Mouse (Mus musculus): Measurements from ENCODE around the gene Chpf.

Chpf gene

DNA sequence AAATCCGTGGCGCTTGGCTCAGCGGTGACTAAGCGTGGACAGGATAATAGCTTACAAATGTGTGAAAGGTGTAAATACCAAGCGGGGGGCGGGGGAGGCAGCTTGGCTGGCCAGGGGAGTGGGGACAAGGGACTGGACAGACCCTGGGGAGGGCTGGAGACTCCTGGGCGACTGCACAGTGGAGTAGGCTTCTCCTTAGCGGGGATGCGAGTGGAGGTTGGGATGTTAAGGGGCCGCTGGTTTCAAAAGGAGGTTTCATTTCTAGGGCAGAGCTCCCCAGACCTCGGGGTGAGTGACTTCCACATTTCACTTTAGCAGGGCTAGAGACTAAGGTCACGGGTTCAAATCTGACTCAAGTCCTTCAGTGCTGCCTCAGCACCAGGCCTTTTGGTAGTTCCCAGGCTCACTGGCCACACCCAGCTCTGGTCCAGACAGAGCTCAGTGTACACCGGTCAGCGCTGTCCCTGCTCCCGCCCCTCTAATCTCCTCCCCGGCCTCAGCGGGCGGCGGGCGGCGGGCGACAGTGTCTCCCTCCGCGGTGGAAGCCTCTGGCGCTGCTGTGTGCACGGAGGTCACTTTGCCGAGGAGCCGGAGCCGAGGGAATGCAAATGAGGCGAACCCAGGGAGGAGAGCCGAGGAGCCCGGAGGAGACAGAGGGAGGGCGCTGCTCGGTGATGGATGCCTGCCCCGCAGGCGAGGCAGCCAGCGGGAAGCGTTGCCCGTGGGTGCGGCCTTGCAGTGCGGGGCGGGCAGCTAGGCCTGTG, 20.9 kb downstream of the Chpf start:
- DNase-seq, result peak; percentile 24

DNA sequence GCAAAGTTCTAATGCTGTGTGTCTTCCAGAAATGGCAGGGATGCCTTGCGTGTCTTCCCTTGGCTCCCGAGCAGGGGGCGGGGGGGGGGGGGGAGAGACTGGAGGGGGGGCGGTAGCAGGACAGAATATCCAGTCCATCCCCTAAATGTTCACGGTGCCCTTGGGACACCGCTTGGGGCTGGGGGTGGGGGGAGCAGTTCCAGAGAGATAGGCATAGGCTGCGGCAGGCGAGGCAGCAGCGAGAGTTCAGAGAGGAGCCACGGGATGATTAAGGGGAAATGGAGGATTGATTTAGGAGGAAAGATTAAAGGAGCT, 21.4 kb downstream of the Chpf start:
- no peak for DNase-seq

DNA sequence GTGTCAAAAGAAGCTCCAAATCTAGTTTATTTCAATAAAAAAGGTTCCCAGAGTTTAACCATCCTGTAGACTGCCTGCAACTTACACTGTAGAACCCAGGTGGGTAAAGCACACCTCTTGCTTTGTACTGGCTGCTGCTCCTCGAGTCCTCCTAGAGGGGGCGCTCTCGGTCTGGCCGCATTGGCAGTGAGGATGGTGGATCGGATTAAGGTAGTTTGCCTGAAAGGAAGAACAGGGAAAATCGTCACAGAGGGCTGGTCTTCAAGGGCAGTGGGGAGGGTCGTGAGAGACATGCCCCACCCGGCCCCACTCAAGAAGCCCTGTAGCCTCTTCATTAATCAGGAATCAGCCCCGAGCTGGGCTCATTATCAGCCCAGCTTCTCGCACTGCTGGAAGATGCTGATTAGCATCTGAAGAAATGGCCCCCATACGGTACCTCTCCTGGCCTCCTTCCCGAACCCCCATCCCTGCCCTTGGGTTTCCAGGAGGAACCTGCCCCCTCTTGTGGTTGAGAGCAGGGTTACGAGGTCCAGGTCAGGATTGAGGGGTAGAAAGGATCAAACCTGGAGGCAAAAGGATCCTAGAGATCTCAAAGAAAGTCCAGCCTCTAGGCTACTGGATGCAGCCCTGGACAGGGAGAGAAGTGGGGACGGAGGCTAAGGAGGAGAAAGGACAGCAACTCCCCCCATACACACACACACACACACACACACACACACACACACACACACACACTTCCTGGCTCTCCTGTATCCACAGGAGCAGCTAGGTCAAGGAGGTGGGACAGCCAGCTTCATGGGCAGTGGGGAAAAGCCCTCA, 22.2 kb downstream of the Chpf start:
- no peak for DNase-seq

DNA sequence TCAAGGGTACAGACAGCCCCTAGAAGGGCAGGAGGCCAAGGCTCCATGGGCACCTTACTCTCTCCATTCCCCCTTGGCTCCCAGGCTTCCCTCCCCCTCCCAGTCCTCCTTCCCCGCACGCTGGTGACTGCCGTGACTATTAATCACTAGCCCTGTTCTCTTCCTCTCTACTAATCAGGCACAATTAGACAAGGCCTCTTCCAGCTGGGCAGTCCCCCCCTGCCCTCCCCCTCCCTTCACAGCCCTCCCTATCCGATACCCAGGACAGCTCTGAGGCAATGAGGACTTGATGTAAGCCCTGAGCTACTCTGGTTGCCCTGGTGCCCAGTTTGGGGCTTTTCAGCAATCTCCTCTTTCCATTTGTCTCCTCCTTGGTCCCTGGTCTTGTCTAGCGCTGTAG, 23.2 kb downstream of the Chpf start:
- DNase-seq, result no peak

DNA sequence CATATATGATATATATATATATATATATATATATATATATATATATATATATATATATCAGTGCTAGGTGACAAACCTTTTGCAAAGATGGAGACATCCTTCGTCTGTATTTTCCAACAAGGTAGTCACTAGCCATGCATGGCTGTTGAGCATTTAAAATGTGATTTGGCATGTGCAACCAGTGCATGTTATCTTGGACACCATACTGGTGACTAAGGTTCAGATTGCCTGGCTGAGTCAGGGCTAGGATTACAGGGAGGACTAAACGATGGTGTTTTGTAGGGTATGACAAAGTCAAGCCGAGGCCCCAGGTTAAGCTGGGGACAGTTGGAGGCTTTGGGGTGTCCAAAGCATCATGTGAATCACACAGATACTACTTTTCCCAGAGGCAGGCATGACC, 23.7 kb downstream of the Chpf start:
- DNase-seq, result no peak

DNA sequence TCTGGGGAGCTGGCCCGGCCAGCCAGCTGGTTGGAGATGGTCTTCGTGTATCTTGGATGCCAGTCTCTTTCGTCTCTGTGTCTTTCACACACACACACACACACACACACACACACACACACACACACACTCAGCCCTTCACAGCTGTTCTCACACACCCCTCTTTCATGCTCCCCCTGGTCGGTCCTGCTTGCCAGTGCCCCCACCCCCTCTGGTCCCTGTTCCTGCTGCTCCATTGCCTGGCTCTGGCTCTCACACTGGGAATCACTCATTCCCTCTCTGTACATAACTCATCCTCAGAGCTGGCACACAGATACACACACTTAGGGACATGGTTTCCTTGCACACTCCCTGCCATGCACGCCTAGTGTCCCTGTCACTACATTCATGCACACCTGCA, 27.2 kb downstream of the Chpf start:
- DNase-seq, result no peak

DNA sequence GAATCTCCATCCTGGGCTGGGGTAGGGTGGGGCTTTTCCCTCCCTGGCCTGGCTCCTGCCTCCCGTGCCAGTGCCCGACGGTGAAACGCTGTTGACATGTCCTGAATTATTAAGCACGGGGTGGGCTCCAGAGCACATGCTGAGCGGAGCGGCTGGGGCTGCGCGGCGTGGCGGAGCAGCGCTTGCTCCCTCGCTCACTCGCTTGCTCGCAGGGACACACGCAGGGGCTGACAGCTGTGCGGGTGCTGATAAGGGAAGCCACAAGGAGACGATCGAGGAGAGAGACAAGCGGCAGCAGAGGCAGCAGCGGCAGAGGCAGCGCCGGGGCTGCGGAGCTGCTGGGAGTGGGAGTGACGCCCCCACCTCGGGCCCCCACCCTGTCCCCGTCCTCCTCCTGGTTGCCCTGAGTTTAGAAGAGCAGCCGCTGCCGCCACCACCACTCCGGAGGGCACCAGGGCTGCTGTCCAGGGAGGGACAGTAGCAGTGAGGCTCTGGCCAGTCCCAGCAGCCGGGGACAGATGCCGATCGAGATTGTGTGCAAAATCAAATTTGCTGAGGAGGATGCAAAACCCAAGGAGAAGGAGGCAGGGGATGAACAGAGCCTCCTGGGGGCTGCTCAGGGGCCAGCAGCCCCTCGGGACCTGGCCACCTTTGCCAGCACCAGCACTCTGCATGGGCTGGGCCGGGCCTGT, 28.6 kb downstream of the Chpf start, which contains the start of gene Asic4:
Gene Asic4 (plus strand): TSS at position 123 of the 692 bp plus-strand sequence.
- DNase-seq, result no peak

DNA sequence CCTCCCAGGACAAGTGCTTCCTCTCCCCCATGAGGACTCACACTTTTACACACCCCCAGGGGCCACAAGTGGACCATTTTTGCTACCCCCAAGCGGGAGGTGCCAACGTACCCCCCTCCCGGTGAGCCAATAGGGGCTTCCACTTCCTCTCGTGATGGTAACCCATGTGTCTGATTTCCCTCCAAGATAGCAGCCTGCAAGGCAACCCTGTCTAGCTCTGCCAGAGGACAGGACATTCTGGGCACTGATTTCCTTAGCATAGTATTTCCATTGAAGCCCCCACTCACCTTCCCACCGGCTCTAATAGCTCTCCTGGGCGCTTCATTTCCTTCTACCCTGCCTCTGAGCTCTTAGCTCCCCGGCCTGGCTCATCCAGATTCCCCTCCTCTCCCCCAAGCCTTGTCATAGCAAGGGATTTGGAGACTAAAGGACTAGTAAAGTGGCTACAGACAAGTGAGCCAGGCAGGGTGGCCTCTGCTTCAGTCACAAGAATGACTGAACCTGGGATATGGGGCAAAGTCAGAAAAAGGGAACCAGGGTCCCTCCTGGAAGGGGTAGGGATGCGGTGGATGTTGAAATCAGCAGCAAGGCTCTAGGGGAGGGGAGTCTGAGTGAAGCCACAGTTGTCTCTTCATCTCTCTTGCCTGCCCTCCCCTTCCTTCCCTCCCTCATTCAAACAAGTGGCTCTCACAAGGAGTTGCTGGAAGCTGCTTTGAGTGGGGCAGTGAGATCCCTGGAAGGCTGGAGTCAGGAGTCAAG, 29.6 kb downstream of the Chpf start:
- DNase-seq, result no peak

DNA sequence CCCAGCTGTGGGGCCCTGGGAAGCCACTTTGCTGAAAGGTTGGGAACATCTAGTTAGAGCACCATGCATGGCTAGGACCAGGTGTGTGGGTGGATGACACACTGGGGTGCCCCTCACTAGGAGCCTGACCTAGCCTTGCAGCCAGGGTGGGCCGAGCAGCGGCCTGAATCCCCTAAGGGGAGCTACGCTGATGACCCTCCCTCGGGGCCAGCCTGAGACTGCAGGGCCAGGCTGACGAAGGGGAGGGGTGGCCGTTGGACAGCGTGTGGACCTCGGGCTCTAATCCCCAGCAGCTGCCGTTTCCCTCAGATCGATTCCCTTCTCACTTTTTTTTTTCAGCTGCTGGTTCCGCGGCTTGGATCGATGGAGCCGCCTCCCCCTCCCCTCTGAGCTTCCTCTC, 30.2 kb downstream of the Chpf start:
- no peak for DNase-seq

DNA sequence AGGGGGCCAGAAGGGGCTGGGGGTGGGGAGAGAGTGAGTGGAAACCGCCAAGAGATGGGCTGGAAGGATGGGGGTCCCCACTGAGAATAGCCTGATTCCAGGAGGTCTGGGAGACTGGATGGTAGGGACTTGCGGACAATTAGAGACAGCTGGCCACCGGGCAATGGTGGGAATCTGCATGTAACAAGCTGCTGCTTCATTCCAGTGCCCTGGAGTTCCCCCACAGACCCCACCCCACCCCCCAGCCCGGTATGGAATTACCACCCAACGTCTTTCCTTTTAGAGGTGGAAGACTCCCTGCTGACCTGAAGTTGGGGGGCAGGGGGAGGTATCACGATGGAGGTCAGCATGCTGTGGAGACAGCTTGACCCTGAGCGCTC, 31.1 kb downstream of the Chpf start:
- DNase-seq, result no peak

DNA sequence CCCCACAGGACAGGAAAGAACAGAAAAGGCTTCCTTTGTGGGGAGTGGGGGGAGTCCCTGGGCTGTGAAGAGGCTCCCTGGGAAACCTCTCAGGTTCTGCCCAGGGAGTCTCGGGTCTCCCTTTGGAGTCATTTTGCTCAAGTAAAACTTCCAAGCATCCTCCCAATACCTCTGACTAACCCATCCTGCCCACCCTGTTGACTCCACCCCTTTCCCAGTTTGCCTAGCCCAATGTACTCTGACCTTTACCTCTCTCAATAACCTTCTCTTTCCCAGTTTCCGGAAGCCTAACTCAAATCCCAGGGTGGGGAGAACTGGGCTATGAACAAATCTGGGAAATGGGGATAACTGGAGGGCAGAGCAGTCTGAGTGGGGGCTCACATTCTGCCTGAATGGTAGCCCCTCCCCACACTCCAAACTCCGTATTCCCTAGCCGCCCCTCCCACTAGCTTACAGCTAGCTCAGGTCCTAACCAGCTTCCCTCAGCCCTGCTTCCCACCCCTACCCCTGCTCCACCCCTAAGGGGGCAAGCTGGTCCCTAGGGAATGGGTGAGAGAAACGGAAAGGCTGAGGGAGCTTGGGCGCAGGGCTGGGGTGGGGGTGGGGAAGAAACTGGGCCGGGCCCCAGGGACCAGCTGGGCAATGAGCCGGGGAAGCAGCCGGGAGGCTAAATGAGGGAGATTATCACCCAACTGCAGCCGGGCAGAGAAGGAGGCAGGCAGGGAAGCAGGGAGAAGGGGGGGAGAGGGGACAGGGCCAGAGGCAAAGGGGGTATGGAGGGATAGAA, 31.6 kb downstream of the Chpf start:
- DNase-seq, result no peak

DNA sequence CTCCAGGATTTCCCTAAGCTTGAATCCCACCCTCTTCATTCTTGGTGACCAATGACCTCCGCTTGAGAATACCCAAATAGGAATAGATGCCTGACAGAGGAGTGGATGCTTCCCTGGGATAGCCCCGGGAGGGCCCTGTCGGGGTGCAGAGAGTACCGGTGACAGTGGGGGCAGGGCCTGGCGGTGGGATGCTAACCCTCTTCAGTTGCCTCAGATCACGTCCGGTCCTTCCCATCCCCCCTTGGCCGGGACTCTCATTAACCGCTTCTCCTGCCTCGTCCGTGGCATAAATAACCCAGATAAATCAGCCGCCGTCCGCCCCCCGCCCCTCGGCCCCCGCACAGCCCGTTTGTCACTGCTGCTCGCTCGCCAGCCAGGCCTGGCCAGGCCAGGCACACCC, 32.5 kb downstream of the Chpf start:
- DNase-seq, result no peak

DNA sequence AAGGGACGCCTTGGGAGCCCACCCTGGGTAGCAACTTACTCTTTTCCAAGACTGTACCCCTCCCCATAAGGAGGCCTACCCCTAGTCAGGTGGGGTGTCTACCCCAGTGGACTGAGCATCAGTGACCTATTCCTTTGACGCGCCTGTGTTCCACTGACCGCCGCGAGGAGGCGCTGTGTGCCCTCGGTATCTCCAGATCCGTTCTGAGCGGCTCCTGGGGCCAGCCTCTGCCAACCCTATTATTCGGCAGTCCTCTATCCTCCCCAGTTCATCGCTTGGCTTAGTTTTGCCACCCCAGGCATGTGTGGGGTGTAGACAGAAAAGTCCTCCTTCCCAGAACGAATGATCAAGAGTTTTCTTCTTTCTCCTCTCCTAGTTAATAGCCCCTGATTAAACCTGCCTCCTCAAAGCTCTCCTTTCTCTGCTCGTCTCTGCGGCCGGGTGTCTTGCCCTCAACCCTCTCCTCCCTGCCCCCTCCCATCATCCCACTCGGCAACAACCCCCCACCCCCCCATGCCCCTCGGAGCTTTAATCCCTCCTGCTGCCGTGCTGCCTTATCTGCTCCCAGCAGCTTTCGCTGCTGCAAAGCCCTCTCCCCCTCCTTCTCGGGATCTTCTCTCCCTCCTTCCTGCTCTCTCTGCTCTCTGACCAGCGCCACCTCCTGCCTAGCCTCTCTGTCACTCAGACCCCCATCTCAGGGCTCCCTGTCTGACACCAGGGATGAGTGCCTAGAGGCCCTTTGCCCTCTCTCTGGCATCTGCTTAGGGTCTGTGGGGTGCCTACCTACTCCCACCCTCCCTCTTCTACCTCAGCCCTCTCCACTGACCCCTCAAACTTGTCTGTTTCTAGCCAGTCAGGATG, 33.1 kb downstream of the Chpf start:
- DNase-seq, result peak; percentile 71

DNA sequence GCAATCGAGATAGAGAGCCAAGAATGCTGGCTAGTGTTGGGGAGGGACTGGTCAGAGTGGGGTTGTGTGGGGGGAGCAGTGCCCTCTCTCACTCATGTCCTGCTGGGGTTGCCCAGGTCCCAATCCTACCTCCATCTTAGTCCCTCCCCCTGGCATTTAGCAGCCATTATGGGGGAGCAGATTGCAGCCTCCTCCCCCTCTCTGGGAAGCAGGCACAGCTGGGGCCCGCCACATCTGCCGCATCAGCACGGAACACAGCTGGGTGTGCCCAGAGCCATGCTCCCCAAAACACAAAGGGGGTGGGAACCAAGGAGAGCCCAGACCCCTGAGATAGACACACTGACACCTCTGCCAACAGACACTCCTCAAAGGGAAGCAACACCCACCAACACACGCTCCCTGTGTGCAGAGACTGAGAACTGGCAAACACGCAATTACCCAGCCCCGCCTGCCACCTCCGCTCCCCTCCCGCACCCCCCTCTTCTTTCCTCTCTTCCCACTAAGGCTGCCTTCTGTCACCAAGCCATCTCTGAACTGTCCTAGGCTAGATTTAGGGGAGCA, 33.9 kb downstream of the Chpf start:
- DNase-seq, result no peak

DNA sequence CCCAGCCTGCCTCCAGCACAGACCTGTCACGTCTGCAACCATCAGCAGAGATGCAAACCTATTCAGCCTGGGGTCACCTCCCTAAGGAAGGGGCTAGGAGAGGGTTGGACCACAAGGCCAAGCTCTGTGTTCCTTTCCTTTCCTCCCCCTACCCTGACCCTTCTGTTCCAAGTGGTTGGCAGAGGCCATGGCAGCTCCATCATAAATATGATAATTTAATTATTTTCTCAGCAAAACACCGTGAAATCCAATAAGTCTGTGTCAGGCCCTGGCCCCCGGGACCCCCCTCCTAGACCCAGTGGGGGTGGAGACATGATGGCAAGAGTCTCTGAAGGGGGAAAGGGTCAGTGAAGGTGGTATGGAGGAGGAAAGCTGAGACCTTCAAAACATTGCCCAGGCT, 34.9 kb downstream of the Chpf start:
- DNase-seq, result no peak

DNA sequence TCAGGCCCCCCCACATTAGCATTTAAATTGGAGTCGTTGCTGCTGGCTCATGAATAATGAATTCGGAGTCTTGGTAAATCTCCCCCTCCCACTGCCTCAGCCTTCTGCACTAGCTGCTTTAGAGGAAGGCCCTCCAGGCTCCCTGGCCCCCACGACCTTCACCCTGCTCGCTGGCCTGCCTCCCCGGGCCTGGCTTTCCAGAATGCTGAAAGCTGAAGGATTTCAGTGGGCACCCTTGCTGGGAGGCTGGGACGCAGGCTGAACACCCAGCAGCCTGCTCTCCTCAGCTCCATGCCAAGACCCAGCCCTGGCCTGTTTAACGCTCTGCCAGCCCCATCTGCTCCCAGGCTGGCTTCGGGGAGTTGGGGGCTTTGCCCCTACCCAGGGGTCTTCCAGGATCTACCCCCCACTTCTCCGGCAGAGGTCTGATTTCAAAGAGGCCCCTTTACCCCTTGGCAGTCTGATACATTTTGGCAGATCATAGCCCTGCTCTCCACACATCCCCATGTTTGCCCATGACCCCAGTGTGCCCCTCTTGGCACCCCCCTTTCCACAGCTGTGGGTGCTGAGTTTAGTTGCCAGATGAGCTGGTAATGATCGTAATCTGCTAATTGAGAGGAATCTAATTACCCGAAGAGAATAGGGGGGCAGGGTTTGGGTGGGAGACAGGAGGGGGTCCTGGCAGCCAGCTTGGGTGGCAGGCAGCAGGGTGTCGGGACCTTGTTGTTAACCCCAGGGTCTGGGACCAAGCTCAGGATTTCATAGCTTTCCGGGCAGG, 35.7 kb downstream of the Chpf start:
- DNase-seq, result no peak

DNA sequence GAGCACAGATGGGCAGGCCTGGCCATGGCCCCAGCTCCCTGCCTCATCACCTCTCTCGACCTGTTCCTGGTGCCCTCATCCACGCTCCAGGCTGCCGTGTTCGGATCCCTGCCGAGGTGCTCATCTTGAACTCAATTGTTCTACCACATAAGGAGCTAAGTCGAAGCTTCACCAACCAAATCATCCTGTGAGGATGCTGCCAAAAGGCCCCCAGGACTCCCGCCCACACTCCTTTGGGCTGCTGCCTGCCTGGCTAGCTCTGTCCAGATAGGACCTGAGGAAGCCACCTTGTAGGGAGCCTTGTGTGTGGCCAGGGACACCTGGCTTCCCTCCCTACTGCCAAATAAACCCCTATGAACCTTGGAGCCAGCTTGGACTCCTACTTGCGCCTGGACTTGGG, 36.3 kb downstream of the Chpf start:
- no peak for DNase-seq

DNA sequence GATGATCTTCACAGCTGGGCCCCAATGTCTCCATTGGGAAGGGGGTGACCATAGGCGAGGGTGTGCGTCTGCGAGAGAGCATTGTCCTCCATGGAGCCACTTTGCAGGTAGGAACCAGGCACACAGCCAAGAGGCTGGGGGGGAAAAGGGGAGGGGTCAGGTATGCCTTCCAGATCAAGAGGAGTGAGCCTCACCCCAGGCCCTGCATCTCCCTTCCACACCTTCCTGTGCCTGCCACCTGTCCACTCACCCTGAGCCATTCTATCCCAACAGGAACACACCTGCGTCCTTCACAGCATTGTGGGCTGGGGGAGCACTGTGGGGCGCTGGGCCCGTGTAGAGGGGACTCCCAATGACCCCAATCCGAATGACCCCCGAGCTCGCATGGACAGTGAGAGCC, 36.9 kb downstream of the Chpf start:
- DNase-seq, result no peak

DNA sequence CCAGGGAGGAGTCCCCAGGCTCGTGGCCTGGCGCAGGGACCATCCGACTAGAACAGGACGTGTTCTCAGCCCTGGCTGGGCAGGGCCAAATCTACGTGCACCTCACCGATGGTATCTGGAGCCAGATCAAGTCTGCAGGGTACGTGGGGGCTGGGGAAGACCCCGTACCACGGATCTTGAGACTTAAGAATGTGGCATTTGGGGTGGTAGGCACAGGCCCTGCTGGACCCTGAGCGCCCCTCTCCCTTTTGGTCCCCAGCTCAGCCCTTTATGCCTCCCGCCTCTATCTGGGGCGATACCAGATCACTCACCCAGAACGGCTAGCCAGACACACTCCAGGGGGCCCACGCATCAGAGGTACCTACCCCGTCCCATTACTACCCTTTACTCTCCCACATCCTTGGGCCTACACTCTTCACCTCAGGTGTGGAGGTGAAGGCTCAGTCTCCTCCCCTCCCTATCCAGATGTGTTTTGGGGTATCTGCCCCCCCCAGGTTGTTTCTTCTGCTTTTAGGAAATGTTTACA, 37.6 kb downstream of the Chpf start:
- no peak for DNase-seq

DNA sequence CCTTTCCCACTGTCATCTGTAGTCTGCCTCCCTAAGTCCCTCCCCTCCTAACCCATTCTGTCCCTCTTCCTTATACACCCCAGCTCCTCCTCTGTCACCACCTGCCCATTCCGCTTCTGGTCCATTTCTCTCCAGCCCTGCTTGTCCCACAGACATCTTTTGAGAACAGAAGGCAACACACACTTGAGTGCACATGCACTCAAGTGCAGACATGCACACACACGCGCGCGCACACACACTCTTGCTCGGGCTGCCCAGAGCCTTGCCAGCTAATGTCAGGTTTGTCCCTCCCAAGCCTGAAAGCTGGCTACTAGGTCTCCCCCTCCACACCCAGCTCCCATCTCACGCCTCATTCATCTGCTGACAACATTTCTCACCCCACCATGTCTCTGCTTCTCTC, 38.4 kb downstream of the Chpf start:
- DNase-seq, result no peak
